Mouse (Mus musculus): Measurements from ENCODE around the gene Syt7.

Syt7 gene

GRCm38 (mm10) chr19:10458096-10458495 lies 69.2 kb downstream of the Syt7 start:
- peak in 1 of 2 experiments; percentile 42 for DNase-seq (ENCODE audit: low spot score in 2 of 2)

GRCm38 (mm10) chr19:10459907-10460306 lies 71.0 kb downstream of the Syt7 start:
- DNase-seq (ENCODE audit: low spot score in 2 of 2): no peak

GRCm38 (mm10) chr19:10461584-10461983 lies 72.7 kb downstream of the Syt7 start:
- no peak for DNase-seq (ENCODE audit: low spot score in 2 of 2)

- DNase-seq (ENCODE audit: low spot score in 2 of 2): no peak
Measured at GRCm38 (mm10) chr19:10464427-10464826, 75.5 kb downstream of the Syt7 start.

- DNase-seq (ENCODE audit: low spot score in 2 of 2): no peak
Measured at GRCm38 (mm10) chr19:10469171-10469658, 80.3 kb downstream of the Syt7 start.

- no peak for DNase-seq (ENCODE audit: low spot score in 2 of 2)
Measured at GRCm38 (mm10) chr19:10472958-10473357, 84.1 kb downstream of the Syt7 start.

- DNase-seq (ENCODE audit: low spot score in 2 of 2): no peak
Measured at GRCm38 (mm10) chr19:10473779-10474178, 84.9 kb downstream of the Syt7 start.

- no peak for DNase-seq (ENCODE audit: low spot score in 2 of 2)
Measured at GRCm38 (mm10) chr19:10479541-10479940, 90.7 kb downstream of the Syt7 start.

- DNase-seq (ENCODE audit: low spot score in 2 of 2): no peak
Measured at GRCm38 (mm10) chr19:10482703-10483102, 93.8 kb downstream of the Syt7 start, which contains the start of gene Ppp1r32. TSS of gene Ppp1r32 (minus strand) at chr19:10482928.

- peak; percentile 23 to 39 for DNase-seq (ENCODE audit: low spot score in 2 of 2)
Measured at GRCm38 (mm10) chr19:10486264-10486738, 97.4 kb downstream of the Syt7 start.

GRCm38 (mm10) chr19:10495670-10496069 lies 106.8 kb downstream of the Syt7 start:
- DNase-seq (ENCODE audit: low spot score in 2 of 2): no peak

GRCm38 (mm10) chr19:10496976-10497375 lies 108.1 kb downstream of the Syt7 start:
- no peak for DNase-seq (ENCODE audit: low spot score in 2 of 2)

- no peak for DNase-seq (ENCODE audit: low spot score in 2 of 2)
Measured at GRCm38 (mm10) chr19:10497512-10498160, 108.7 kb downstream of the Syt7 start.

GRCm38 (mm10) chr19:10500581-10500980 lies 111.7 kb downstream of the Syt7 start:
- DNase-seq (ENCODE audit: low spot score in 2 of 2): no peak

- peak in 1 of 2 experiments; percentile 26 for DNase-seq (ENCODE audit: low spot score in 2 of 2)
Measured at GRCm38 (mm10) chr19:10502571-10502970, 113.7 kb downstream of the Syt7 start.
